Mouse (Mus musculus) heart, adult 2 months (tissue): ENCODE data around the gene Alpk3. TPM values are rescaled to one million over a fixed set of nuclear protein-coding genes. Genes with fewer than 3 reads are reported as not detected.

Experiments
- DNase-seq, 2 experiments: peaks; one replicate each; pipeline ENCODE4 v3.0.0; 2021
- H3K27ac ChIP-seq: fragments of 200-600 bp; 2 replicates; pipeline ENCODE4 v1.8.1; 2022
- H3K27me3 ChIP-seq: fragments of 200-500 bp; 2 replicates; pipeline ENCODE4 v1.6.1; 2012; ENCODE audit warnings: mild to moderate bottlenecking, low read length, inconsistent platforms, mixed read lengths; ENCODE audit not compliant: control insufficient read depth, insufficient read depth
- H3K36me3 ChIP-seq: fragments of 200-500 bp; 2 replicates; pipeline ENCODE4 v1.6.1; 2012; ENCODE audit warnings: low read length, inconsistent platforms; ENCODE audit not compliant: control insufficient read depth, insufficient read depth
- H3K4me1 ChIP-seq: fragments of 200-500 bp; 2 replicates; pipeline ENCODE4 v1.6.1; 2011; ENCODE audit warnings: low read length; ENCODE audit not compliant: control insufficient read depth, insufficient read depth
- H3K4me3 ChIP-seq: fragments of 200-600 bp; 2 replicates; pipeline ENCODE4 v1.8.1; 2022
- H3K79me2 ChIP-seq: fragments of 200-500 bp; replicated peaks from 2 replicates; pipeline ENCODE4 v1.6.1; 2012; ENCODE audit warnings: mild to moderate bottlenecking, inconsistent platforms, low read length, moderate library complexity, mixed read lengths; ENCODE audit not compliant: control insufficient read depth, insufficient read depth
- H3K9ac ChIP-seq: fragments of 200-500 bp; 2 replicates; pipeline ENCODE4 v1.6.1; 2012; ENCODE audit warnings: low read depth, mild to moderate bottlenecking, control low read depth, inconsistent platforms, low read length, mixed read lengths
- CTCF ChIP-seq: fragments of 200-600 bp; IDR thresholded peaks from 2 replicates; pipeline ENCODE4 v1.8.1; 2022; ENCODE audit warnings: antibody characterized with exemption, mild to moderate bottlenecking, moderate library complexity
- EP300 ChIP-seq: fragments of 200-500 bp; IDR thresholded peaks from 2 replicates; pipeline ENCODE4 v1.6.1; 2011; ENCODE audit warnings: low read depth, low read length, control low read depth; ENCODE audit not compliant: insufficient read depth
- POLR2A ChIP-seq: fragments of 200-500 bp; IDR thresholded peaks from 2 replicates; pipeline ENCODE4 v1.6.1; 2011; ENCODE audit warnings: mild to moderate bottlenecking, low read depth, low read length, control low read depth; ENCODE audit not compliant: insufficient read depth
- WGBS: fragments of 180-500 bp; shearing (Covaris S2); methylation state at CpG from one replicate; pipeline ENCODE4 v1.1.7; 2018; 5-methylcytosine and 5-hydroxymethylcytosine counted together
- intact Hi-C: fragments of 180-260 bp; cut with DNase I; formaldehyde crosslinking; loops from one replicate; pipeline ENCODE4 v1.15.1; 2025
- polyA plus RNA-seq: library from polyadenylated mRNA; depleted of rRNA; stranded (reverse); fragments of >200 nt; gene quantifications from 2 replicates; pipeline ENCODE4 v1.2.3, GENCODE M21; 2012
- total RNA-seq, 2 experiments: library from RNA; stranded (reverse); gene quantifications; 2 replicates each; pipeline ENCODE4 v1.2.3; 2021

The Alpk3 gene
- total and polyA plus RNA-seq, 3 experiments = 32.3 to 137 (median 117) TPM

DNA sequence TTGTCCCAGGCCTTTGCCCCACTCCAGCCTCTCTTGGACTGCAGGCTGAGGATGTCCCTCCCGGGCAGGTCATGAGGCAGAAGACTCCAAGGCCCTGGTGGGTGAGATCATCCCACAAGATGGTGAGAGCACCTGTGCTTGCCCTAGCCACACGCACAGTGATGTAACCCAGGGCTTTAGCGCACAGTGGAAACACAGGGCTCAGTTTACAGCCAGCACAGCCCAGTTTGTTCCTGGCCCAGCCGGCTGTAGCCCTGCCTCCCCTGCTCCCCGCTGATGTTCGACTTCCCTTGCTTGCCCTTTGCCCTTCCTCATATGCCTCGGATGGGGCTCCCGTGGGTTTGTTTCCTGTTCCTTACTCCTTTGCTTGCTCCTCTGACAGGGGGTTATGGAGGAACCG, 17.1 kb downstream of the Alpk3 start:
- H3K79me2 ChIP-seq = no peaks in the 10 kb centered on the region
- no peak overlapping the region for H3K4me3 ChIP-seq
- H3K27ac ChIP-seq = no peak overlapping the region
- H3K36me3 ChIP-seq = peaks cover 5% of the 10 kb centered on the region; the same call in 1 of the 2 replicates
- 42% methylated on average over 9 of the region's 9 CpGs for WGBS
- DNase-seq = no peak
- H3K4me1 ChIP-seq = peaks cover 15% of the 10 kb centered on the region
- H3K9ac ChIP-seq = no peak overlapping the region
- intact Hi-C loops = loop anchor here (5.0 kb wide), 2 partner anchors 33 to 58 kb away; no protein-coding TSS in a partner anchor
- H3K27me3 ChIP-seq = no peaks in the 10 kb centered on the region
- TF ChIP-seq POLR2A (no peak), CTCF (no peak), EP300 (no peak)

GRCm38 (mm10) chr7:81075299-81075698, 17.9 kb downstream of the Alpk3 start:
- WGBS = 21% methylated on average over 7 of the region's 7 CpGs
- H3K4me1 ChIP-seq = peaks cover 15% of the 10 kb centered on the region
- peaks cover 5% of the 10 kb centered on the region; the same call in 1 of the 2 replicates for H3K36me3 ChIP-seq
- no peak for DNase-seq
- no peaks in the 10 kb centered on the region for H3K79me2 ChIP-seq
- TF ChIP-seq CTCF (no peak), EP300 (no peak), POLR2A (no peak)
- H3K4me3 ChIP-seq = no peak overlapping the region
- H3K27me3 ChIP-seq = no peaks in the 10 kb centered on the region
- no peak overlapping the region for H3K9ac ChIP-seq
- peak overlapping the region; percentile 23; the same call in 1 of the 2 replicates for H3K27ac ChIP-seq
- intact Hi-C loops = no loop called here

- H3K36me3 ChIP-seq = peaks cover 5% of the 10 kb centered on the region; the same call in 1 of the 2 replicates
- intact Hi-C loops = no loop called here
Observed at GRCm38 (mm10) chr7:81075732-81076131, 18.3 kb downstream of the Alpk3 start.

DNA sequence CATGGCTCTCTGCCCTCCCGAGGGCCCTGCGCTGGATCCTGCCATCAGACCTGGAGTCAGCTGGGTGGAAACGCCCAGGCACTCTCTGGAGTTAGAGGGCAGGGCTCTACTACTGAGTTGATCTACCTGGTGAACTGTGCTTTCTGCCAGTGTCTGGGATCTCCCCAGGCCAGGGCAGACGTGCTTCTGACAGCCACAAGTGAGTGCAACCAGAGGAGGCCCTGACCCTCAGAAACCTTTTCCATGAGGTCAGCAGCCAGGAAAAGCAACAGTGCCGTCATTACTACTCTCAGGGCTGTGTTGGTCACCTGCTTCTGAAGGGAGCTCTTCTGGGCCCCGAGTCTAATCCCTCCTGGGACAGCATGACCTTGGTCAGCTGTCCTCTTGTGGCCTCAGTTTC, 19.6 kb downstream of the Alpk3 start:
- Histone ChIP-seq H3K79me2 (no peaks in the 10 kb centered on the region), H3K9ac (peak overlapping the region; percentile 4; the same call in 1 of the 2 replicates), H3K27me3 (no peaks in the 10 kb centered on the region), H3K36me3 (peaks cover 5% of the 10 kb centered on the region; the same call in 1 of the 2 replicates), H3K27ac (peak overlapping the region; percentile 79), H3K4me1 (peaks cover 19% of the 10 kb centered on the region), H3K4me3 (no peak overlapping the region)
- WGBS = 46% methylated on average over 6 of the region's 6 CpGs
- TF ChIP-seq POLR2A (0 out of 2 replicates have a peak, but pooled peaks have one; percentile 30), EP300 (peak; percentile 83), CTCF (no peak)
- peak; percentile 61 to 81 for DNase-seq
- intact Hi-C loops = no loop called here

More at GRCm38 (mm10) chr7:81075732-81076131, 18.3 kb downstream of the Alpk3 start:
- Histone ChIP-seq H3K27ac (peak overlapping the region; percentile 79), H3K4me3 (no peak overlapping the region), H3K9ac (no peak overlapping the region), H3K79me2 (no peaks in the 10 kb centered on the region), H3K27me3 (no peaks in the 10 kb centered on the region), H3K4me1 (peaks cover 18% of the 10 kb centered on the region)
- WGBS = 75% methylated on average over 5 of the region's 5 CpGs
- no peak for TF ChIP-seq POLR2A
- no peak for TF ChIP-seq EP300
- TF ChIP-seq CTCF = no peak
- no peak for DNase-seq

GRCm38 (mm10) chr7:81078740-81079139, 21.3 kb downstream of the Alpk3 start:
- Histone ChIP-seq H3K27ac (peak overlapping the region; percentile 79), H3K4me3 (no peak overlapping the region), H3K9ac (no peak overlapping the region), H3K79me2 (no peaks in the 10 kb centered on the region), H3K36me3 (peaks cover 5% of the 10 kb centered on the region; the same call in 1 of the 2 replicates), H3K27me3 (no peaks in the 10 kb centered on the region), H3K4me1 (peaks cover 15% of the 10 kb centered on the region)
- DNase-seq = peak; percentile 54 to 70
- TF ChIP-seq POLR2A (no peak; the same call in 1 of the 2 replicates), EP300 (peak; percentile 56; the same call in 1 of the 2 replicates)
- 22% methylated on average over 6 of the region's 6 CpGs for WGBS
- intact Hi-C loops = no loop called here

DNA sequence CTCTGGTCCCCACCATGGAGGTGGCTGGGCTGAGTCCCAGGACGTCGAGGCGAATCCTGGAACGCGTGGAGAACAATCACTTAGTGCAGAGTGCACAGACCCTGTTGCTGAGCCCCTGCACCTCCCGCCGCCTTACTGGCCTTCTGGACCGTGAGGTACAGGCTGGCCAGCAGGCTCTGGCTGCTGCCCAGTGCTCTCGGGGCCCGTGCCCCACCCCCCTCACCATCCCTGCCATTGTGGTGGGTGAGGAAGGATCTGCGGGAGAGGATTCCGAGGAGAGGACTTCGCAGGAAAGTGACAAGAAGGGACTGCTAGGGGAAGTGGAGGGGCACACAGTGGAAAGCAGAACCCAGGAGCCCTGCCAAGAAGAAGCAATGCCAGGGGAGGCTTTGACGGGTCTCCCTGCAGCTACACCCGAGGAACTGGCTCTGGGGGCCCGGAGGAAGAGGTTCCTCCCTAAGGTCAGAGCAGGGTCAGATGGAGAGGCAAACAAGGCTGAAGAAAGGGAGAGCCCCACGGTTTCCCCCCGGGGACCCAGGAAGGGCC, 36.1 kb downstream of the Alpk3 start:
- DNase-seq = no peak
- H3K36me3 ChIP-seq = no peaks in the 10 kb centered on the region
- no peak overlapping the region for H3K4me3 ChIP-seq
- H3K9ac ChIP-seq = no peak overlapping the region
- intact Hi-C loops = no loop called here
- WGBS = 41% methylated on average over 18 of the region's 18 CpGs
- H3K27me3 ChIP-seq = no peaks in the 10 kb centered on the region
- H3K27ac ChIP-seq = no peak overlapping the region
- no peaks in the 10 kb centered on the region for H3K79me2 ChIP-seq
- no peaks in the 10 kb centered on the region for H3K4me1 ChIP-seq
- TF ChIP-seq EP300 (no peak), CTCF (no peak), POLR2A (no peak)
